Mouse (Mus musculus) splenic B cell, adult 2 months (primary cell): ENCODE results near the gene Sept6.

ENCODE experiments used
- DNase-seq: peaks from one replicate; pipeline ENCODE4 v3.0.0-alpha.2; 2011; ENCODE audit warnings: low read depth, low spot score
- H3K27me3 ChIP-seq: 2 replicates; pipeline ENCODE4 v1.6.1; 2012; ENCODE audit warnings: mild to moderate bottlenecking, low read length, moderate library complexity, mixed read lengths; ENCODE audit not compliant: control insufficient read depth, poor library complexity, insufficient read depth, severe bottlenecking
- H3K36me3 ChIP-seq: 2 replicates; pipeline ENCODE4 v1.6.1; 2012; ENCODE audit warnings: mild to moderate bottlenecking, low read length, moderate library complexity, mixed read lengths; ENCODE audit not compliant: control insufficient read depth, poor library complexity, insufficient read depth, severe bottlenecking

Gene Sept6

DNA sequence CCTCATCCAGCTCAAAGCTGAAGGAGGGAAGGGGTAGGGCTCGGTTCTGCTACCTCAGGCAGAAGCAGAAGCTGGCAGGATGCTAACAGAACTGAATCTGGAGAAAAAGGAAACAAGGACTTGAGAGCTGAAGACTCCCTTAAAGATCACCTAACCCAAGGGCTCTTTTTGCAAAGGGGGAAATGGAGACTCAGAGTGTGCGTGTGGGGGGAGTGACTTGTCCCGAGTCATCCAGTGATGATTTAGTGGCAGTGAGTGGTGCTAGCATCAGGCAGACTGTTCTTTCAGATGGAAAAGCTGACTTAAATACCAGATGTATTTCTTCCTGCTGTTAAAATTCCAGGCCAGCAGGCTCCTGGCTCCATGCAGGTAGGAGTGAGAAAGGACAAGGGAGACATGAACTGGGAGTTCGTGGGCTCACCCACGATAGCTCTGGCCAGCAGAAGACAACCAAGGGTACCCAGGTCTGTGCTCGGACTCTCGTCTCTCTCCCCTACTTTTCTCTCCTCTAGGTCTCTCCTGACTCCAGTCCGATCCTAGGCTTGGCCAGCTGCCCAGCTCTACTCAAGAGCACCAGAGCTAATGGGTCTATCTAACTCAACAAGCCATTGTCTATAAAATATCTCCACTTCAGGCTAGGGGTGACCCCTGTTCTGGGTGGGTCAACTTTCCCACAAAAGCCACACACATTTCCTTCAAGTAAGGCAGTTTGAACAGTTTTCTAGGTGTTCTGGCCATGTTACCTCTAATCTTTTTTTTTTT, 8.5 kb downstream of the Sept6 start:
- Histone ChIP-seq H3K36me3 (no peaks in the 10 kb centered on the region), H3K27me3 (no peaks in the 10 kb centered on the region)
- peak; percentile 48 for DNase-seq

GRCm38 (mm10) chrX:36980563-36981187, 10.9 kb downstream of the Sept6 start:
- Histone ChIP-seq H3K36me3 (no peaks in the 10 kb centered on the region), H3K27me3 (no peaks in the 10 kb centered on the region)
- peak; percentile 80 for DNase-seq

DNA sequence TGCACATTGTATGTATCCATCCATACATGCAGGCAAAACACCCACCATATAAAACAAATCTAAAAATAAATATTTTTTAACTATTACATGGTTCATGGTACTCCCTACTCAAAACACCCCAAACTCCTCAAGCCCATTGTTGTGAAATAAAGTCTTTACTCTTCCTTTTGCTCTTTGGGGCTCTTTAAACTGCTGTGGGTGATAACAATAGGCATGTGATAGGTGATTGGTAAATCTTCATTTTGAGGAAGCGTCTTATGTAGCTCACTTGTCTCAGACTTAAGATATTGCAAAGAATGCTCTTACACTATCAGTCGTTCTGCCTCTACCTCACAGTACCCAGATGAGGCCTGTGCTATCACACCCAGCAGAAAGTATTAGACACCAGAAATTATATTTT, 13.7 kb downstream of the Sept6 start:
- DNase-seq = no peak
- Histone ChIP-seq H3K27me3 (no peaks in the 10 kb centered on the region), H3K36me3 (no peaks in the 10 kb centered on the region)

- DNase-seq = no peak
- H3K36me3 ChIP-seq = no peaks in the 10 kb centered on the region
- H3K27me3 ChIP-seq = no peaks in the 10 kb centered on the region
Observed at GRCm38 (mm10) chrX:36976980-36977379, 14.6 kb downstream of the Sept6 start.

DNA sequence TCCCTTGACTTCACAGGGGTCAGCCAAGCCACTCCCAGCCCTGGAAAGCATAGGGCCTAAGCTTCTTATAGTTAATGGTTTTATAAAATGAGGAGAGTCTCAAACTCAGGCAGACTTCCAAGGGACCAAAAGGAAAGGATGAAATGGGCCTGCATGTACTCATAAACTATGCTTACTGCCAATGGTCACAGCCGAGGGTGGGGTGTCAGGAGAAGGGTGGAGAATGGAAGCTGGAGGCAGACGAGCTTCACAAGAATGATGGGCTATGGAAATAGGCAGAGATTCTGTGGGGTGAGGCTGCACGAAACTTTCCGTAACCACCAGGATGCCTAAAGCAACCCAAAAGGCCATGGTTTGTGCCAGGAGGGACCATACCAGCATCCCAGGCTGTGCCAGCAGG, 15.3 kb downstream of the Sept6 start:
- DNase-seq = no peak
- Histone ChIP-seq H3K36me3 (no peaks in the 10 kb centered on the region), H3K27me3 (no peaks in the 10 kb centered on the region)

DNA sequence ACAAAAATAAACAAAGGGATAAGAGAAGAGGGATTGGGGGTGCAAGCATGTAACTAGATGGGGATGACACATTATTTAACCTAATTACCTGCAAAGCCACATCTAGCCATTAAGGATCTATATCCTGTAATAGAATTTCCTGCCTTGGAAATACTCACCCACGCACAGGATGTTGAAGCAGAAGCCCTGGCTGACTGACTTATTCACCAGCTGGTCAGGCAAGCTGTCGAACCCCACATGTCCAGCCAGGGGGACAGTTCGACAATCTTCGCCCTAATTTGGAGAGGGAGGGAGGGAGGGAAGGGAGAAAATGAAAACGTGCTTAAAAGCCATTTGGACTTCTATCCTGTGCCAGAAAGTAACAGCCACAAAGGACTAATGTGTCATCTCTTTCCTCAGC, 16.7 kb downstream of the Sept6 start:
- H3K36me3 ChIP-seq = no peaks in the 10 kb centered on the region
- no peak for DNase-seq
- no peaks in the 10 kb centered on the region for H3K27me3 ChIP-seq

DNA sequence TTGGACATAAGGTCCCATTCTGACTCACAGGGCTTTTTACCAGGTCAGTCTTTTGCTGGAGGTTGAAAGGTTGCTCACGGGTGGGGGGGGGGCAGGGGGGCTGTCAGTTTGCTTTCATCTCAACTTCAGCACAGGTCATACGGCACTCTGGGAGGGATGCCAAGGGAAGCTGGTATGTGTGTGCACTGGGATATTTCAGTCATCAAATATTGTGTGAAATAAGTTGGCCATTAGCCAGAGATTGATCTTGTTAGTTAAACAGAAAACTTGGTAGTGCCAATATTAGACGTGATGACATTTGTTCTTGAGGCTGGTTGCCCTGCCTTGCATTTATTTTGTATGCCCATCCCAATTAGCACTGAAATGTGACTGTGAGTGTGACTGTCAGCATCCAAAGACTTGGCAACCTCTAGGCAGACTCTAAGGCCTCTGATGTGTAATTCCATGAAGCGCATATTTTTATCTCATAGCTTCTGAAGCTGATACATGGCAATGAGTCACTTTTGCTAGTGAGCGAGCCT, 18.6 kb downstream of the Sept6 start:
- DNase-seq = no peak
- no peaks in the 10 kb centered on the region for H3K36me3 ChIP-seq
- H3K27me3 ChIP-seq = no peaks in the 10 kb centered on the region

DNA sequence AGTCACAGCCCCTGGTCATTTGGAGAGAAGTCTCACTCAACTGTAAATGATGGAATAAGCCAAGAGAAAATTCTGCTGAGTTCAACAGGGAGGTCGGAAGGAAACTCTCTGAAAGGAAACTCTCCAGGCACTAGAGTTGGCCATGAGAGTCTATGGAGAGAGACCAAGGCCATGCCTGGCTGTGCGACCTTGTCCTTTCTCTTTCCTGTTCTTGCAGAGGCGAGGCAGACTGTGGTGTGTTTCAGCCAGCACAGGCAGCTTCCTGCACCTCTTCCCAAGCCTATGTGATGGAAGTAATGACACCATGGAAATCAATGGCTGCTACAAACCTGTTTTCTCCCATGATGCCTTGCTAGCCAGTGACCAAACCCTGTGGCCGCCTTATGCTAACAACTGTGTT, 20.4 kb downstream of the Sept6 start:
- Histone ChIP-seq H3K27me3 (no peaks in the 10 kb centered on the region), H3K36me3 (no peaks in the 10 kb centered on the region)
- no peak for DNase-seq

DNA sequence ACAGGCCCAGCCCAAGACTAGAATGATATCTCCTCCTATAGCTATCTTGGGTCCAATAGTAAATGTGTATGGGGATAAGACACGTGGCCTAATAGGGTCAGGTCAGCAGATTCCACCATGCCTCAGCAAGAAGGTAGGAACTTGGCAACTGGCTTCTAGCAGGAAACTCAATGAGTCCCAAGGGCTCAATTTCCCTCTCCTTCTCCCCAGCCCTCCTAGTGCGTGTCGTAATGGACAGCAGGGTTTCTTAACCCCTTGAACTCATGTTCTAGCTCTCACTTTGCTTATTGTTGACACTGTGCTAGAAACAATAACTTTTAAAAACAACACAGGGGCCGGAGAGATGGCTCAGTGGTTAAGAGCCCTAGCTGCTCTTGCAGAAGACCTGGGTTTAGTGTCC, 22.1 kb downstream of the Sept6 start:
- DNase-seq = no peak
- H3K36me3 ChIP-seq = no peaks in the 10 kb centered on the region
- no peaks in the 10 kb centered on the region for H3K27me3 ChIP-seq

GRCm38 (mm10) chrX:36956674-36957073, 34.9 kb downstream of the Sept6 start:
- DNase-seq = no peak
- H3K27me3 ChIP-seq = no peaks in the 10 kb centered on the region

DNA sequence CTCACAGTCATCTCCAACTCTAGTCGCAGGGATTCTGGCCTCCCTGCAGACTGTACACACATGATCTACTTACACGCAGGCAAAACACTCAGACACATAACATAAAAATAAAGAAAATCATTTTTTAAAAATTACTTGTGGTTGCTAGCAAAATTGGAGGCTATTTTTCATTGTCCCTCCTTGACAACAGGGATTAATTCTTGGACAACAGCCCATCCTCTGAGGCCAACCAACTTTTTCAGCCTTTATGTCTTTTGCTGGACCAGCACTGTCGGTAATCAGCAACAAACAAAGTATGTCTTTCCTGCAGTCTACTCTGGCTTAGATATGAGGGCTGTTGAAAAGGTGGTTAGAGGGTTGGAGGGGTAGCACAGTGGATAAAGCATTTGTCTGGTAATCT, 50.5 kb downstream of the Sept6 start:
- no peak for DNase-seq
- no peaks in the 10 kb centered on the region for H3K27me3 ChIP-seq

More at GRCm38 (mm10) chrX:36956674-36957073, 34.9 kb downstream of the Sept6 start:
- H3K36me3 ChIP-seq = no peaks in the 10 kb centered on the region

GRCm38 (mm10) chrX:36939806-36940413, 51.7 kb downstream of the Sept6 start:
- DNase-seq = peak; percentile 10

More for the DNA sequence above, 50.5 kb downstream of the Sept6 start:
- no peaks in the 10 kb centered on the region for H3K36me3 ChIP-seq

GRCm38 (mm10) chrX:36935326-36935966, 56.1 kb downstream of the Sept6 start:
- no peak for DNase-seq
- H3K36me3 ChIP-seq = no peaks in the 10 kb centered on the region
- H3K27me3 ChIP-seq = no peaks in the 10 kb centered on the region

More at GRCm38 (mm10) chrX:36939806-36940413, 51.7 kb downstream of the Sept6 start:
- no peaks in the 10 kb centered on the region for H3K36me3 ChIP-seq
- H3K27me3 ChIP-seq = no peaks in the 10 kb centered on the region

GRCm38 (mm10) chrX:36930574-36930973, 61.0 kb downstream of the Sept6 start:
- DNase-seq = peak; percentile 39
- no peaks in the 10 kb centered on the region for H3K27me3 ChIP-seq

More at GRCm38 (mm10) chrX:36930574-36930973, 61.0 kb downstream of the Sept6 start:
- H3K36me3 ChIP-seq = peaks cover 2% of the 10 kb centered on the region; the same call in 1 of the 2 replicates
